Mouse (Mus musculus) forebrain, embryonic 12.5 days (tissue): ENCODE measurements around the gene Cacna2d3. TPM values are rescaled to one million over a fixed set of nuclear protein-coding genes. Genes with fewer than 3 reads are reported as not detected.

Source experiments
- ATAC-seq: fragments of 200-750 bp; cut with Nextera tagmentation; 2 replicates; pipeline ENCODE4 v1.8.0; 2017; ENCODE audit warnings: moderate TSS enrichment; ENCODE audit not compliant: low FRiP score
- H3K27ac ChIP-seq: fragments of 300-500 bp; sonication (generic); 2 replicates; pipeline ENCODE4 v1.5.1; 2016; ENCODE audit warnings: mild to moderate bottlenecking
- H3K27me3 ChIP-seq: fragments of 300-500 bp; sonication (generic); 2 replicates; pipeline ENCODE4 v1.6.1; 2016; ENCODE audit warnings: mild to moderate bottlenecking
- H3K36me3 ChIP-seq: fragments of 300-500 bp; sonication (generic); replicated peaks from 2 replicates; pipeline ENCODE4 v1.6.1; 2016; ENCODE audit warnings: mild to moderate bottlenecking
- H3K4me1 ChIP-seq: fragments of 300-500 bp; sonication (generic); 2 replicates; pipeline ENCODE4 v1.6.1; 2016
- H3K4me2 ChIP-seq: fragments of 300-500 bp; sonication (generic); 2 replicates; pipeline ENCODE4 v1.6.1; 2016; ENCODE audit warnings: mild to moderate bottlenecking, moderate library complexity
- H3K4me3 ChIP-seq: fragments of 300-500 bp; sonication (generic); replicated peaks from 2 replicates; pipeline ENCODE4 v1.5.1; 2016; ENCODE audit warnings: mild to moderate bottlenecking
- H3K9ac ChIP-seq: fragments of 300-500 bp; sonication (generic); 2 replicates; pipeline ENCODE4 v1.6.1; 2016; ENCODE audit warnings: mild to moderate bottlenecking
- H3K9me3 ChIP-seq: fragments of 300-500 bp; sonication (generic); 2 replicates; pipeline ENCODE4 v1.6.1; 2016
- WGBS: fragments of 180-500 bp; shearing (Covaris S2); methylation state at CpG from one replicate; pipeline ENCODE4 v1.1.7; 2016; 5-methylcytosine and 5-hydroxymethylcytosine counted together
- polyA plus RNA-seq: library from polyadenylated mRNA; unstranded; fragments of >200 nt; fragmentation: Nextera tagmentation; extraction: Ambion mirVana; gene quantifications from 2 replicates; pipeline ENCODE4 v1.2.1, GENCODE M21; 2016

Gene Cacna2d3
- polyA plus RNA-seq, 1 experiment from 2014 or later: 15.3 TPM

GRCm38 (mm10) chr14:29707561-29708335 is 13.9 kb downstream of the Cacna2d3 start:
- Histone ChIP-seq H3K27me3 (peaks cover 9% of the 10 kb centered on the region; the same call in 1 of the 2 replicates), H3K4me2 (no peak overlapping the region), H3K4me3 (no peak overlapping the region), H3K27ac (no peak overlapping the region), H3K9ac (no peak overlapping the region), H3K36me3 (no peaks in the 10 kb centered on the region), H3K9me3 (no peaks in the 10 kb centered on the region), H3K4me1 (peaks cover 4% of the 10 kb centered on the region; the same call in 1 of the 2 replicates)
- 34% methylated on average over 18 of the region's 18 CpGs for WGBS
- no peak for ATAC-seq

DNA sequence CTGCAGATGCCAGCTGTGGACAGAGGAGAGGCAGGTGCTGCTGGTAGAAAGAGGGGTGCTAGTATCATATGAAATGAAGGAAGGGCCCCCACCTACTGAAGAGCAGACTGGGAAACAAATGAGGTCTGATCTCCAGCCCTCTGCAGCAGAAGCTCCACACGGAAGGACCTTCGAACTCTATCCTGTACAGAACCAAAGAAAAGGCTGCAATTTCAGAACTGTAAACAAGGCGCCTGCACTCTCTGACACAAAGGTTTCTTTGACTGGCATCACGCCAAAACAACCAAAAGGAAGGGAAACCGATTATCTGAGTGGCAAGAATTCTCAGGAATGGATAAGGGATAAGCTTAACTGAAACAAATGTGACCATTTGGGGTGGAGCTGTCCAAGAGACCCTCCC is 18.9 kb downstream of the Cacna2d3 start:
- Histone ChIP-seq H3K27ac (no peak overlapping the region), H3K4me3 (no peak overlapping the region), H3K9me3 (no peaks in the 10 kb centered on the region), H3K9ac (no peak overlapping the region), H3K4me2 (no peak overlapping the region), H3K4me1 (peaks cover 7% of the 10 kb centered on the region; the same call in 1 of the 2 replicates), H3K36me3 (no peaks in the 10 kb centered on the region), H3K27me3 (0 out of 2 replicates have a peak, but pooled peaks cover 2% of the 10 kb centered on the region)
- ATAC-seq: no peak
- 58% methylated on average over 5 of the region's 5 CpGs for WGBS

- H3K4me1 ChIP-seq: peaks cover 8% of the 10 kb centered on the region; the same call in 1 of the 2 replicates
Measured at GRCm38 (mm10) chr14:29696131-29696530, 25.5 kb downstream of the Cacna2d3 start.

GRCm38 (mm10) chr14:29672436-29673050 is 49.1 kb downstream of the Cacna2d3 start:
- peaks cover 10% of the 10 kb centered on the region for H3K4me1 ChIP-seq
- H3K9me3 ChIP-seq: no peaks in the 10 kb centered on the region
- no peaks in the 10 kb centered on the region for H3K36me3 ChIP-seq
- H3K4me2 ChIP-seq: no peak overlapping the region
- WGBS: 57% methylated on average over 1 of the region's 1 CpGs
- ATAC-seq: no peak
- no peaks in the 10 kb centered on the region for H3K27me3 ChIP-seq
- no peak overlapping the region for H3K4me3 ChIP-seq
- H3K27ac ChIP-seq: no peak overlapping the region
- no peak overlapping the region for H3K9ac ChIP-seq

More at GRCm38 (mm10) chr14:29696131-29696530, 25.5 kb downstream of the Cacna2d3 start:
- H3K27ac ChIP-seq: no peak overlapping the region
- no peak overlapping the region for H3K4me3 ChIP-seq
- ATAC-seq: peak; percentile 70
- no peaks in the 10 kb centered on the region for H3K36me3 ChIP-seq
- WGBS: 11% methylated on average over 3 of the region's 3 CpGs
- no peak overlapping the region for H3K4me2 ChIP-seq
- no peaks in the 10 kb centered on the region for H3K27me3 ChIP-seq
- H3K9me3 ChIP-seq: no peaks in the 10 kb centered on the region
- H3K9ac ChIP-seq: no peak overlapping the region

DNA sequence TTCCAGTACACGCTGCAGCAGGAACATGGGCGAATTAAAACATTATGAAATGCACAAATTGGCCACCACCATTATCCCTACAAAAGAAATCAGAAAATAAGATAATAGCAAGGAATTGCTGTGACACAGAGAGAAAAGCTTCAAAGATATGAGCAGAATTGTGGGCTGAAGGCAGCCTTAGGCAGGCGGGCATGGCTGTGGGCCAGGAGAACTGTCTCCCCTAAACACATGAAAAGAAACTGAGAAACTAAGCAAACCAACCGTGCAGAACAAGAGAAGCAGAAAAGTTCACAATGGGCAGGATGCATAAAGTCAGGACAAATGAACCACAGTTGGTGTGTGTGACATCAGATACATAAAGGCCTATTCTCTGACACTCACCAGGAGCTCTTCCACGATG is 51.8 kb downstream of the Cacna2d3 start:
- Histone ChIP-seq H3K4me2 (no peak overlapping the region), H3K27ac (no peak overlapping the region), H3K27me3 (no peaks in the 10 kb centered on the region), H3K36me3 (no peaks in the 10 kb centered on the region), H3K4me3 (no peak overlapping the region), H3K9ac (no peak overlapping the region), H3K4me1 (peaks cover 14% of the 10 kb centered on the region), H3K9me3 (no peaks in the 10 kb centered on the region)
- ATAC-seq: no peak
- 50% methylated on average over 5 of the region's 5 CpGs for WGBS

- no peak overlapping the region for H3K4me3 ChIP-seq
- H3K27me3 ChIP-seq: no peaks in the 10 kb centered on the region
- H3K4me2 ChIP-seq: no peak overlapping the region
- H3K9ac ChIP-seq: no peak overlapping the region
- H3K36me3 ChIP-seq: no peaks in the 10 kb centered on the region
- no peaks in the 10 kb centered on the region for H3K9me3 ChIP-seq
- H3K27ac ChIP-seq: no peak overlapping the region
- ATAC-seq: no peak
- WGBS: 50% methylated on average over 1 of the region's 1 CpGs
- H3K4me1 ChIP-seq: no peaks in the 10 kb centered on the region
Measured at GRCm38 (mm10) chr14:29657006-29657405, 64.7 kb downstream of the Cacna2d3 start.

DNA sequence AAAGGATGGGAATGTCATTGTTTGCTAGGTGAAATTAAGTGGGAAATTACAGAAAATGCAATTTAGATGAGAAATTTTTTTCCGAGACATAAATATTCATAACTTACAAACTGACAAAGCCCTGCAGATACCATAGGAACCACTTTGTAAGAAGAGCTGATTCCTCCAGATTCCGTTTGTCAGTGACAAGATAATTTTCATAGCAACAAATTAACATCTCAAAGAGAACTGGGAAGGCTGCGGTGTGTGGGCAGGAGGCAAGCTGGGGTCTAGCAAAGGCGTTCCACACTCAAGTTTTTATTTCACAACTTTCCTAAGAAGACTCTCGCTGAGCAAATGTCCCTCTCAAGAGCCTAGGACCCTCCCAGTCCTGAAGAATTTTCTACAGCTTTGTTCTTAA is 71.1 kb downstream of the Cacna2d3 start:
- Histone ChIP-seq H3K36me3 (no peaks in the 10 kb centered on the region), H3K4me3 (no peak overlapping the region), H3K27ac (no peak overlapping the region), H3K4me1 (peaks cover 10% of the 10 kb centered on the region), H3K27me3 (no peaks in the 10 kb centered on the region), H3K9ac (no peak overlapping the region), H3K9me3 (no peaks in the 10 kb centered on the region), H3K4me2 (no peak overlapping the region)
- 66% methylated on average over 5 of the region's 5 CpGs for WGBS
- ATAC-seq: no peak

- Histone ChIP-seq H3K27ac (no peak overlapping the region), H3K27me3 (no peaks in the 10 kb centered on the region), H3K36me3 (no peaks in the 10 kb centered on the region), H3K4me1 (peaks cover 10% of the 10 kb centered on the region), H3K4me2 (no peak overlapping the region), H3K9ac (no peak overlapping the region), H3K9me3 (no peaks in the 10 kb centered on the region), H3K4me3 (no peak overlapping the region)
- no peak for ATAC-seq
- 51% methylated on average over 6 of the region's 6 CpGs for WGBS
Measured at GRCm38 (mm10) chr14:29648721-29649120, 72.9 kb downstream of the Cacna2d3 start.

DNA sequence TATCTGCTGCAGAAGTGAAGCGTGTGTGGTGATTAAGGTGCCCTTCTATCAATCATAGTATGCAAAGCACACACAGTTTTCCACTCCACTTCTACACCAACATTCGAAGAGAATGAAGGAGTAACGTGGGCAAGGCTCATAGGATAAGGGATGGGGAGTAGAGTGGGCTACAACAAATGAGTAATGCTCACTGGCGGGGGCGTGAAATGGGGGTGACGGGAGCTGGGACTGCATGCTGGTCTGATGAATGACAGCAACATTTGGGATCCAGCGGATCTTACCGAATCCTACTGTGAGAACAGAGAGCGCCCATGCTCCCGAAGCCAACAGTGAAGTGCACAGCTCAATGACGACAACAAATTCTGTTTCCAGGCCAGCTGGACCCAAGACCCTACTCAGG is 76.2 kb downstream of the Cacna2d3 start:
- no peak for ATAC-seq
- no peaks in the 10 kb centered on the region for H3K9me3 ChIP-seq
- H3K27me3 ChIP-seq: no peaks in the 10 kb centered on the region
- H3K36me3 ChIP-seq: no peaks in the 10 kb centered on the region
- no peak overlapping the region for H3K9ac ChIP-seq
- H3K27ac ChIP-seq: no peak overlapping the region
- WGBS: 76% methylated on average over 11 of the region's 11 CpGs
- H3K4me3 ChIP-seq: no peak overlapping the region
- no peak overlapping the region for H3K4me2 ChIP-seq
- H3K4me1 ChIP-seq: peaks cover 10% of the 10 kb centered on the region

DNA sequence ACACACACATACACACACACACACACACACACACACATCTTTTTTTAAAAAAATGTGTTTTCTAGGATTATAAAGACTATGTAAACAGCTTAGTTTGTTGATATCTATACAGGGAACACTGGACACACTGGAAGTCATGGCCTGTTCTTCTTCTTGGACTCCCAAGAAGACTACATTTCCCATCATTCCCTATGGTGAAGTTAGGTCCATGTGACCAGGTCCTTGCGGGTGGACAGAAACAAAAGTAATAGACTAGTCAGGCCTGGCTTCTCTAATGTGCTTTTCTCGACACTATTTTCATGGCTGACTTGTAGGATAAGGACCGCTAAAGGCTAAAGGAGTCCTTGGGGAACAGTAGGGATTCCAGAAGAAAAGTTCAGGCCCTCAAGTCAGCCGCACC is 78.4 kb downstream of the Cacna2d3 start:
- ATAC-seq: no peak
- Histone ChIP-seq H3K36me3 (no peaks in the 10 kb centered on the region), H3K4me3 (no peak overlapping the region), H3K9ac (no peak overlapping the region), H3K27ac (no peak overlapping the region), H3K27me3 (no peaks in the 10 kb centered on the region), H3K4me2 (no peak overlapping the region), H3K9me3 (no peaks in the 10 kb centered on the region), H3K4me1 (peaks cover 7% of the 10 kb centered on the region; the same call in 1 of the 2 replicates)
- 80% methylated on average over 4 of the region's 4 CpGs for WGBS

DNA sequence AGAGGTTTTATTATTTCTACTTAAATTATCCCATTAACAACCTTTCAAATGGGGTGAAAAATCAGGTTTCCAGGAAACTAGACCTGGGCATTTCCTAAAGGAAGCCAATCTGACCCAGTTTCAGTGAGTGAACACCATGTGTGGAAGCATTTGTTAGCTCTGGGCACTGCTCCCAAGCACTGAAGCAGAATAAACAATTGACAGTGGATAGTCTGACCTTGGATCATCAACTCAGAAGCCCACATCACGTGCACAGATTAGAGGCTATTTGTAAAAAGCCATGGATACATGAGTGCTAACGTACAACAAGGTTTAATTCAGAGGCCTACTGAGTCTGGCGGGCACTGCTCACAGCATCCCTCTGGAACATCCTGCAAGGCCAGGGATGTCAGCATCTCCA is 82.4 kb downstream of the Cacna2d3 start:
- Histone ChIP-seq H3K4me2 (no peak overlapping the region), H3K9me3 (no peaks in the 10 kb centered on the region), H3K4me1 (peaks cover 7% of the 10 kb centered on the region; the same call in 1 of the 2 replicates), H3K4me3 (no peak overlapping the region), H3K27me3 (no peaks in the 10 kb centered on the region), H3K27ac (peak overlapping the region; percentile 26; the same call in 1 of the 2 replicates), H3K9ac (no peak overlapping the region), H3K36me3 (no peaks in the 10 kb centered on the region)
- 60% methylated on average over 3 of the region's 3 CpGs for WGBS
- ATAC-seq: no peak

DNA sequence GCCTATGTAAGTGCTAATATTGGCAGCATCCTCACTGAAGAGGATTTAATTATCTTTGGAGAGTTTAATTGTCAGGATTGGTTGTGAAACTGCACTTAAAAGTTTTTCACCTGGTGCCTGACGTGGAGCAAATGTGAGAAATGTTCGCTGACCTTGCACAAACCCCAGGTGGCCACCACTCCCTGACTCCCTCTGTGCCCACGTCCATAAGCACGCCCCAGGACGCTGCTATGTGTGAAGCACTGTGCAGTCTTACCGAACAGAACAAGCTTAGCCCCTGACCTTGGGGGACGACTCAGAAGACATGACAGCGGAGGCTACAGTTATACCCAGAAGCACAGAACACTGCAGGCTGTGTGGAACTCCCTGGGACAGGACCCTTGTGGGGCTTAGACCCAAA is 93.5 kb downstream of the Cacna2d3 start:
- Histone ChIP-seq H3K36me3 (no peaks in the 10 kb centered on the region), H3K9me3 (no peaks in the 10 kb centered on the region), H3K4me2 (no peak overlapping the region), H3K9ac (no peak overlapping the region), H3K4me3 (no peak overlapping the region), H3K4me1 (no peaks in the 10 kb centered on the region), H3K27ac (no peak overlapping the region), H3K27me3 (no peaks in the 10 kb centered on the region; the same call in 1 of the 2 replicates)
- ATAC-seq: no peak
- WGBS: 78% methylated on average over 8 of the region's 8 CpGs
